Mouse (Mus musculus) kidney, embryonic 16.5 days (tissue): ENCODE data around the gene Mtmr10. TPM values are rescaled to one million over a fixed set of nuclear protein-coding genes. Genes with fewer than 3 reads are reported as not detected.

Experiments
- ATAC-seq: fragments of 200-750 bp; cut with Nextera tagmentation; 2 replicates; pipeline ENCODE4 v1.8.0; 2017; ENCODE audit warnings: moderate TSS enrichment; ENCODE audit not compliant: low FRiP score, low TSS enrichment
- H3K27ac ChIP-seq: fragments of 300-500 bp; sonication (generic); 2 replicates; pipeline ENCODE4 v1.5.1; 2014; ENCODE audit warnings: low read length
- H3K27me3 ChIP-seq: fragments of 300-500 bp; sonication (generic); 2 replicates; pipeline ENCODE4 v1.6.1; 2014; ENCODE audit warnings: low read length, control low read depth, mixed read lengths; ENCODE audit not compliant: insufficient read depth
- H3K36me3 ChIP-seq: fragments of 300-500 bp; sonication (generic); 2 replicates; pipeline ENCODE4 v1.6.1; 2014; ENCODE audit warnings: low read length, control low read depth, mixed read lengths; ENCODE audit not compliant: insufficient read depth
- H3K4me1 ChIP-seq: fragments of 300-500 bp; sonication (generic); 2 replicates; pipeline ENCODE4 v1.6.1; 2014; ENCODE audit warnings: low read length, control low read depth, mixed read lengths; ENCODE audit not compliant: insufficient read depth
- H3K4me2 ChIP-seq: fragments of 300-500 bp; sonication (generic); replicated peaks from 2 replicates; pipeline ENCODE4 v1.6.1; 2014; ENCODE audit warnings: low read depth, low read length
- H3K4me3 ChIP-seq: fragments of 300-500 bp; sonication (generic); 2 replicates; pipeline ENCODE4 v1.5.1; 2014; ENCODE audit warnings: mild to moderate bottlenecking, low read length
- H3K9ac ChIP-seq: fragments of 300-500 bp; sonication (generic); replicated peaks from 2 replicates; pipeline ENCODE4 v1.6.1; 2014; ENCODE audit warnings: low read length
- H3K9me3 ChIP-seq: fragments of 300-500 bp; sonication (generic); 2 replicates; pipeline ENCODE4 v1.6.1; 2016; ENCODE audit warnings: low read length, control low read depth
- WGBS: fragments of 180-500 bp; shearing (Covaris S2); extraction: QIAGEN DNeasy Blood & Tissue Kit; methylation state at CpG from one replicate; pipeline ENCODE4 v1.1.7; 2014; 5-methylcytosine and 5-hydroxymethylcytosine counted together
- polyA plus RNA-seq: library from polyadenylated mRNA; unstranded; fragments of >200 nt; fragmentation: Nextera tagmentation; extraction: Ambion mirVana; gene quantifications from 2 replicates; pipeline ENCODE4 v1.2.1, GENCODE M21; 2015

The Mtmr10 gene
- polyA plus RNA-seq, 1 experiment from 2014 or later: 10.2 TPM

GRCm38 (mm10) chr7:64326892-64327291 lies 39.4 kb downstream of the Mtmr10 start:
- H3K27ac ChIP-seq: no peak overlapping the region
- 30% methylated on average over 1 of the region's 1 CpGs for WGBS
- H3K9ac ChIP-seq: no peak overlapping the region

GRCm38 (mm10) chr7:64327486-64327885 lies 40.0 kb downstream of the Mtmr10 start:
- no peak for ATAC-seq
- Histone ChIP-seq H3K36me3 (peaks cover 10% of the 10 kb centered on the region), H3K27me3 (no peaks in the 10 kb centered on the region), H3K4me2 (no peak overlapping the region), H3K9ac (no peak overlapping the region), H3K4me1 (no peaks in the 10 kb centered on the region), H3K9me3 (no peaks in the 10 kb centered on the region), H3K27ac (no peak overlapping the region), H3K4me3 (no peak overlapping the region)
- WGBS: 86% methylated on average over 4 of the region's 4 CpGs

More at GRCm38 (mm10) chr7:64326892-64327291, 39.4 kb downstream of the Mtmr10 start:
- ATAC-seq: peak; percentile 65; the same call in 1 of the 2 replicates
- Histone ChIP-seq H3K27me3 (no peaks in the 10 kb centered on the region), H3K36me3 (peaks cover 12% of the 10 kb centered on the region), H3K4me1 (no peaks in the 10 kb centered on the region), H3K4me2 (no peak overlapping the region), H3K9me3 (no peaks in the 10 kb centered on the region), H3K4me3 (no peak overlapping the region)

- Histone ChIP-seq H3K27ac (no peak overlapping the region), H3K9me3 (no peaks in the 10 kb centered on the region), H3K4me2 (no peak overlapping the region), H3K27me3 (no peaks in the 10 kb centered on the region), H3K4me1 (no peaks in the 10 kb centered on the region), H3K9ac (no peak overlapping the region), H3K36me3 (peaks cover 20% of the 10 kb centered on the region), H3K4me3 (no peak overlapping the region)
- no peak for ATAC-seq
- 90% methylated on average over 3 of the region's 3 CpGs for WGBS
These were observed 43.9 kb downstream of the Mtmr10 start for GRCm38 (mm10) chr7:64331309-64331708.

- Histone ChIP-seq H3K27ac (no peak overlapping the region), H3K27me3 (no peaks in the 10 kb centered on the region), H3K36me3 (peaks cover 29% of the 10 kb centered on the region), H3K9ac (no peak overlapping the region), H3K9me3 (no peaks in the 10 kb centered on the region), H3K4me2 (no peak overlapping the region), H3K4me3 (no peak overlapping the region), H3K4me1 (no peaks in the 10 kb centered on the region)
- ATAC-seq: no peak
- WGBS: 92% methylated on average over 1 of the region's 1 CpGs
These were observed 45.2 kb downstream of the Mtmr10 start for GRCm38 (mm10) chr7:64332686-64333085.

- H3K36me3 ChIP-seq: peaks cover 37% of the 10 kb centered on the region
- WGBS: 85% methylated on average over 1 of the region's 1 CpGs
These were observed 60.4 kb downstream of the Mtmr10 start for GRCm38 (mm10) chr7:64347813-64348212.

GRCm38 (mm10) chr7:64349147-64349861 lies 61.9 kb downstream of the Mtmr10 start:
- Histone ChIP-seq H3K9me3 (no peaks in the 10 kb centered on the region), H3K27ac (no peak overlapping the region), H3K36me3 (peaks cover 44% of the 10 kb centered on the region), H3K4me3 (no peak overlapping the region), H3K4me2 (no peak overlapping the region), H3K9ac (no peak overlapping the region), H3K4me1 (no peaks in the 10 kb centered on the region), H3K27me3 (no peaks in the 10 kb centered on the region)
- ATAC-seq: no peak
- WGBS: 83% methylated on average over 15 of the region's 15 CpGs

More at GRCm38 (mm10) chr7:64347813-64348212, 60.4 kb downstream of the Mtmr10 start:
- no peak overlapping the region for H3K27ac ChIP-seq
- H3K9me3 ChIP-seq: no peaks in the 10 kb centered on the region
- H3K4me3 ChIP-seq: no peak overlapping the region
- no peaks in the 10 kb centered on the region for H3K4me1 ChIP-seq
- H3K9ac ChIP-seq: no peak overlapping the region
- no peak overlapping the region for H3K4me2 ChIP-seq
- no peak for ATAC-seq
- no peaks in the 10 kb centered on the region for H3K27me3 ChIP-seq

- no peak overlapping the region for H3K9ac ChIP-seq
- no peak overlapping the region for H3K4me3 ChIP-seq
- 84% methylated on average over 4 of the region's 4 CpGs for WGBS
- H3K4me2 ChIP-seq: no peak overlapping the region
- H3K4me1 ChIP-seq: no peaks in the 10 kb centered on the region
- H3K36me3 ChIP-seq: peaks cover 39% of the 10 kb centered on the region
- no peak for ATAC-seq
- no peak overlapping the region for H3K27ac ChIP-seq
- no peaks in the 10 kb centered on the region for H3K9me3 ChIP-seq
- no peaks in the 10 kb centered on the region for H3K27me3 ChIP-seq
These were observed 63.6 kb downstream of the Mtmr10 start for GRCm38 (mm10) chr7:64351087-64351486.

GRCm38 (mm10) chr7:64354206-64354605 lies 66.8 kb downstream of the Mtmr10 start:
- no peak overlapping the region for H3K27ac ChIP-seq
- H3K9ac ChIP-seq: no peak overlapping the region
- H3K27me3 ChIP-seq: no peaks in the 10 kb centered on the region
- peaks cover 43% of the 10 kb centered on the region for H3K36me3 ChIP-seq
- no peak overlapping the region for H3K4me3 ChIP-seq
- 79% methylated on average over 14 of the region's 14 CpGs for WGBS
- H3K9me3 ChIP-seq: no peaks in the 10 kb centered on the region
- ATAC-seq: no peak
- no peak overlapping the region for H3K4me2 ChIP-seq
- H3K4me1 ChIP-seq: no peaks in the 10 kb centered on the region

- no peak overlapping the region for H3K4me3 ChIP-seq
- ATAC-seq: no peak
- no peak overlapping the region for H3K27ac ChIP-seq
- no peaks in the 10 kb centered on the region for H3K27me3 ChIP-seq
- WGBS: 83% methylated on average over 5 of the region's 5 CpGs
- H3K9me3 ChIP-seq: no peaks in the 10 kb centered on the region
- no peak overlapping the region for H3K4me2 ChIP-seq
- H3K9ac ChIP-seq: no peak overlapping the region
- peaks cover 51% of the 10 kb centered on the region for H3K36me3 ChIP-seq
- H3K4me1 ChIP-seq: no peaks in the 10 kb centered on the region
These were observed 69.2 kb downstream of the Mtmr10 start for GRCm38 (mm10) chr7:64356661-64357060.

- H3K27me3 ChIP-seq: no peaks in the 10 kb centered on the region
- H3K9me3 ChIP-seq: no peaks in the 10 kb centered on the region
- no peak overlapping the region for H3K27ac ChIP-seq
- ATAC-seq: no peak
- H3K4me2 ChIP-seq: no peak overlapping the region
- no peak overlapping the region for H3K4me3 ChIP-seq
- no peak overlapping the region for H3K9ac ChIP-seq
- 87% methylated on average over 9 of the region's 9 CpGs for WGBS
- H3K36me3 ChIP-seq: peaks cover 58% of the 10 kb centered on the region
- no peaks in the 10 kb centered on the region for H3K4me1 ChIP-seq
These were observed 70.0 kb downstream of the Mtmr10 start for GRCm38 (mm10) chr7:64357405-64357804.
